Mouse (Mus musculus) myocyte (in vitro differentiated cells): ENCODE measurements around the gene Gm49450. TPM values are rescaled to one million over a fixed set of nuclear protein-coding genes. Genes with fewer than 3 reads are reported as not detected.

Experiments
- H3K27me3 ChIP-seq: one replicate; pipeline ENCODE4 v1.6.1; 2011; ENCODE audit not compliant: control insufficient read depth, insufficient read depth, insufficient read length
- H3K36me3 ChIP-seq: one replicate; pipeline ENCODE4 v1.6.1; 2011; ENCODE audit not compliant: control insufficient read depth, insufficient read depth
- H3K4me2 ChIP-seq: one replicate; pipeline ENCODE4 v1.6.1; 2011; ENCODE audit warnings: low read depth, control low read depth
- H3K4me3 ChIP-seq: one replicate; pipeline ENCODE4 v1.5.1; 2011; ENCODE audit warnings: mild to moderate bottlenecking, control low read depth, moderate library complexity
- H3K79me2 ChIP-seq: one replicate; pipeline ENCODE4 v1.6.1; 2011; ENCODE audit not compliant: control insufficient read depth, insufficient read depth
- H3ac ChIP-seq: one replicate; pipeline ENCODE4 v1.6.1; 2011; ENCODE audit not compliant: control insufficient read depth, insufficient read length
- CEBPB ChIP-seq: IDR thresholded peaks from 2 replicates; pipeline ENCODE4 v1.6.1; 2011; ENCODE audit warnings: mild to moderate bottlenecking, moderate library complexity; ENCODE audit not compliant: poor library complexity, insufficient read depth, severe bottlenecking
- E2F4 ChIP-seq: IDR thresholded peaks from one replicate; pipeline ENCODE4 v1.6.1; 2011; ENCODE audit warnings: mild to moderate bottlenecking, control low read depth, moderate library complexity; ENCODE audit not compliant: insufficient read depth
- MAX ChIP-seq: IDR thresholded peaks from one replicate; pipeline ENCODE4 v1.6.1; 2011; ENCODE audit warnings: low read depth, mild to moderate bottlenecking, control low read depth
- MYOD1 ChIP-seq, 3 experiments: IDR thresholded peaks; one replicate each; pipeline ENCODE4 v1.6.1; 2011; ENCODE audit warnings: control low read depth in 2 of 3, low read depth in 2 of 3, mild to moderate bottlenecking in 2 of 3, moderate library complexity in 1 of 3; ENCODE audit not compliant: insufficient read length in 2 of 3, control insufficient read depth in 1 of 3
- MYOG ChIP-seq, 3 experiments: IDR thresholded peaks; one replicate each; pipeline ENCODE4 v1.6.1; 2011; ENCODE audit warnings: control low read depth in 2 of 3, low read depth in 2 of 3, mild to moderate bottlenecking in 2 of 3; ENCODE audit not compliant: insufficient read length in 2 of 3, control insufficient read depth in 1 of 3, insufficient read depth in 1 of 3
- POLR2A ChIP-seq: IDR thresholded peaks from one replicate; pipeline ENCODE4 v1.6.1; 2011; ENCODE audit warnings: low read depth, mild to moderate bottlenecking, control low read depth, moderate library complexity; ENCODE audit not compliant: insufficient read length
- POLR2AphosphoS2 ChIP-seq: IDR thresholded peaks from one replicate; pipeline ENCODE4 v1.6.1; 2011; ENCODE audit warnings: low read depth, control low read depth; ENCODE audit not compliant: insufficient read length
- REST ChIP-seq: IDR thresholded peaks from one replicate; pipeline ENCODE4 v1.6.1; 2011; ENCODE audit warnings: mild to moderate bottlenecking, control low read depth, moderate library complexity; ENCODE audit not compliant: insufficient read depth, insufficient read length
- SRF ChIP-seq: IDR thresholded peaks from one replicate; pipeline ENCODE4 v1.6.1; 2011; ENCODE audit warnings: low read depth; ENCODE audit not compliant: control insufficient read depth, insufficient read length
- TCF12 ChIP-seq: IDR thresholded peaks from one replicate; pipeline ENCODE4 v1.6.1; 2011; ENCODE audit warnings: mild to moderate bottlenecking, control low read depth; ENCODE audit not compliant: poor library complexity, insufficient read depth, severe bottlenecking
- TCF3 ChIP-seq: IDR thresholded peaks from one replicate; pipeline ENCODE4 v1.6.1; 2011; ENCODE audit warnings: low read depth, control low read depth; ENCODE audit not compliant: insufficient read length
- USF1 ChIP-seq: IDR thresholded peaks from one replicate; pipeline ENCODE4 v1.6.1; 2011; ENCODE audit warnings: low read depth, mild to moderate bottlenecking, control low read depth, moderate library complexity
- polyA plus RNA-seq: library from polyadenylated mRNA; unstranded; fragments of >200 nt; fragmentation: generic; extraction: Trizol; gene quantifications from one replicate; pipeline ENCODE4 v1.2.1, GENCODE M21; 2012; ENCODE audit warnings: missing spikeins

The Gm49450 gene
- polyA plus RNA-seq, 1 experiment = 0.84 TPM

- H3ac ChIP-seq = no peak overlapping the region
Observed at GRCm38 (mm10) chr15:98916016-98916415, 37.3 kb downstream of the Gm49450 start.

GRCm38 (mm10) chr15:98914903-98915302 lies 38.4 kb downstream of the Gm49450 start:
- Histone ChIP-seq H3K27me3 (no peaks in the 10 kb centered on the region), H3K4me2 (no peak overlapping the region), H3K4me3 (no peak overlapping the region), H3K36me3 (peaks cover 34% of the 10 kb centered on the region), H3K79me2 (peaks cover 27% of the 10 kb centered on the region), H3ac (no peak overlapping the region)
- no peak for TF ChIP-seq TCF3
- TF ChIP-seq USF1 = no peak
- TF ChIP-seq E2F4 = no peak
- no peak for TF ChIP-seq MAX
- TF ChIP-seq REST = no peak
- no peak for TF ChIP-seq SRF
- no peak for TF ChIP-seq MYOG (IDR thresholded peaks at IDR 0.05; ENCODE audit: control insufficient read depth in 1 of 3, insufficient read depth in 1 of 3, insufficient read length in 2 of 3, low read depth in 2 of 3)
- TF ChIP-seq MYOD1 (IDR thresholded peaks at IDR 0.05; ENCODE audit: control insufficient read depth in 1 of 3, insufficient read length in 2 of 3, low read depth in 2 of 3) = no peak
- no peak for TF ChIP-seq TCF12
- TF ChIP-seq CEBPB = no peak
- TF ChIP-seq POLR2AphosphoS2 = no peak
- no peak for TF ChIP-seq POLR2A

More at GRCm38 (mm10) chr15:98916016-98916415, 37.3 kb downstream of the Gm49450 start:
- Histone ChIP-seq H3K27me3 (no peaks in the 10 kb centered on the region), H3K79me2 (peaks cover 27% of the 10 kb centered on the region), H3K4me2 (peak overlapping the region; percentile 85), H3K36me3 (peaks cover 24% of the 10 kb centered on the region), H3K4me3 (peak overlapping the region; percentile 53)
- TF ChIP-seq TCF12 (no peak), CEBPB (no peak), SRF (no peak), POLR2AphosphoS2 (no peak), MYOG (IDR thresholded peaks at IDR 0.05; ENCODE audit: control insufficient read depth in 1 of 3, insufficient read depth in 1 of 3, insufficient read length in 2 of 3, low read depth in 2 of 3) (no peak), E2F4 (no peak), USF1 (no peak), POLR2A (no peak)

GRCm38 (mm10) chr15:98904692-98905091 lies 48.7 kb downstream of the Gm49450 start:
- Histone ChIP-seq H3K36me3 (peaks cover 17% of the 10 kb centered on the region), H3K4me2 (no peak overlapping the region), H3K4me3 (no peak overlapping the region), H3K27me3 (no peaks in the 10 kb centered on the region), H3K79me2 (no peaks in the 10 kb centered on the region), H3ac (no peak overlapping the region)
- TF ChIP-seq POLR2A = no peak

- no peaks in the 10 kb centered on the region for H3K79me2 ChIP-seq
- no peak overlapping the region for H3K4me3 ChIP-seq
- H3K4me2 ChIP-seq = no peak overlapping the region
- H3K36me3 ChIP-seq = peaks cover under 1% of the 10 kb centered on the region
- peaks cover 8% of the 10 kb centered on the region for H3K27me3 ChIP-seq
- no peak for TF ChIP-seq E2F4
- peak; percentile 53 for TF ChIP-seq POLR2AphosphoS2
- no peak overlapping the region for H3ac ChIP-seq
Observed at GRCm38 (mm10) chr15:98902600-98902999, 50.8 kb downstream of the Gm49450 start.

DNA sequence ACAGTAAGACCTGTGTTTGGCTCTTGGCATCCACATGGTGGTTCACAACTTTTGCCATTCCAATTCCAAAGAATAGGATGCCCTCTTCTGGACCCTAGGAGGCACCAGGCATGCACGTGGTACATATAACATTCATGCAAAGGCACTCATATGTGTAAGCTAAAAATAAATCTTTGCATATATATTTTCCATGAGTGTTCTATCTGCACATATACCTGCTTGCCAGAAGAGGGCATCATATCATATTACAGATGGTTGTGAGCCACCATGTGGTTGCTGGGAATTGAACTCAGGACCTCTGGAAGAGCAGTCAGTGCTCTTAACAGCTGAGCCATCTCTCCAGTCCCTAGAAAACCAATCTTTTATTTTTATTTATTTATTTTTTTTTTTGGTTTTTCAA lies 51.8 kb downstream of the Gm49450 start:
- no peaks in the 10 kb centered on the region for H3K79me2 ChIP-seq
- no peak overlapping the region for H3K4me3 ChIP-seq
- H3K27me3 ChIP-seq = peaks cover 16% of the 10 kb centered on the region
- H3ac ChIP-seq = no peak overlapping the region
- TF ChIP-seq MYOD1 (IDR thresholded peaks at IDR 0.05; ENCODE audit: control insufficient read depth in 1 of 3, insufficient read length in 2 of 3, low read depth in 2 of 3) (no peak), POLR2A (no peak), CEBPB (no peak), MAX (no peak), POLR2AphosphoS2 (no peak), MYOG (IDR thresholded peaks at IDR 0.05; ENCODE audit: control insufficient read depth in 1 of 3, insufficient read depth in 1 of 3, insufficient read length in 2 of 3, low read depth in 2 of 3) (no peak), E2F4 (no peak), USF1 (no peak), SRF (no peak), TCF12 (no peak), REST (no peak), TCF3 (no peak)
- H3K4me2 ChIP-seq = no peak overlapping the region
- no peaks in the 10 kb centered on the region for H3K36me3 ChIP-seq
